Mouse (Mus musculus): ENCODE measurements around the gene Atp1b2. TPM values are rescaled to one million over a fixed set of nuclear protein-coding genes. Genes with fewer than 3 reads are reported as not detected.
"Not testable (repeated sequence)": the region's sequence is repeated elsewhere in the genome, so short reads cannot be mapped to it uniquely, and the experiment has no call there.

Atp1b2 gene
- total and polyA plus RNA-seq, 3 experiments, result 13.4 to 136 TPM; not detected in 1

DNA sequence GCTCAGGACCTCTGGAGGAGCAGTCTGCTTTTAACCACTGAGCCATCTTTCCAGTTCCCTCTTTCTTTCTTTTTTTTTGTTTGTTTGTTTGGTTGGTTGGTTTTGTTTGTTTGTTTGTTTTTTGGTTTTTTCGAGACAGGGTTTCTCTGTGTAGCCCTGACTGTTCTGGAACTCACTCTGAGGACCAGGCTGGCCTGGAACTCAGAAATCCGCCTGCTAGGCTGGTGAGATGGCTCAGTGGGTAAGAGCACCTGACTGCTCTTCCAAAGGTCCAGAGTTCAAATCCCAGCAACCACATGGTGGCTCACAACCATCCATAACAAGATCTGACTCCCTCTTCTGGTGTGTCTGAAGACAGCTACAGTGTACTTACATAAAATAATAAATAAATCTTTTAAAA, 18.6 kb upstream of the Atp1b2 start:
- not testable (repeated sequence) for H3K27me3 ChIP-seq (ENCODE audit: control insufficient read depth in 1 of 2, insufficient read depth in 2 of 2, low read length in 2 of 2); H3K4me3 ChIP-seq (ENCODE audit: control insufficient read depth in 1 of 2, insufficient read depth in 1 of 2, low read depth in 2 of 2, low read length in 2 of 2); H3K36me3 ChIP-seq (ENCODE audit: control insufficient read depth in 1 of 2, insufficient read depth in 2 of 2, low read length in 2 of 2); H3K9ac ChIP-seq (ENCODE audit: control insufficient read depth, low read depth, low read length, poor library complexity, severe bottlenecking); DNase-seq (ENCODE audit: low read depth, low spot score); H3K9me3 ChIP-seq (replicated peaks; ENCODE audit: insufficient read depth, low read length); H3K79me2 ChIP-seq (ENCODE audit: control insufficient read depth, insufficient read depth, low read length, poor library complexity); H3K27ac ChIP-seq (ENCODE audit: control insufficient read depth, low read depth, low read length)
- peaks cover 6 to 12% of the 10 kb centered on the region in 2 experiments for H3K4me1 ChIP-seq (ENCODE audit: control insufficient read depth in 1 of 2, insufficient read depth in 2 of 2, low read length in 2 of 2)
- 0 out of 2 replicates have a peak, but pooled peaks have one; percentile 20 for TF ChIP-seq ZNF384 (IDR thresholded peaks at IDR 0.05; ENCODE audit: low read depth, low read length)

DNA sequence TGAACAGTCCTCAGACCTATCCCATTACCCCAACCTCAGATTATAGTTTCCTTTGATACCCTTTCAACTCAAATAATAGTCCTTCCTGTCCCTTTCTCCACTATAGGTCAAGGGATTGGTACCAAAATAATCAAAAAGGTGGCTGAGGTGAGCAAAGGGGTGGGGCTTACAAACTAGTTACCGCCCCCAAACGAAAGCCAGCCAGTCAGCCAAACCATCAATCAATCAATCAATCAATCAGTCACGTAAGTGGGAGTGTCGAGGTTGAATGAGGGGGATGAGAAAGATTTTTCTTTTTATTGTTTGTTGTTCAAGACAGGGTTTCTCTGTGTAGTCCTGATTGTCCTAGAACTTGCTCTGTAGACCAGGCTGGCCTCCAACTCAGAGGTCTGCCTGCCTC, 17.3 kb upstream of the Atp1b2 start:
- H3K4me3 ChIP-seq (ENCODE audit: control insufficient read depth in 1 of 2, insufficient read depth in 1 of 2, low read depth in 2 of 2, low read length in 2 of 2), result no peak overlapping the region
- TF ChIP-seq ZKSCAN1 (IDR thresholded peaks at IDR 0.05; ENCODE audit: low read depth, low read length) (no peak), ZNF384 (IDR thresholded peaks at IDR 0.05; ENCODE audit: low read depth, low read length) (no peak)
- no peak for DNase-seq (ENCODE audit: low read depth, low spot score)

DNA sequence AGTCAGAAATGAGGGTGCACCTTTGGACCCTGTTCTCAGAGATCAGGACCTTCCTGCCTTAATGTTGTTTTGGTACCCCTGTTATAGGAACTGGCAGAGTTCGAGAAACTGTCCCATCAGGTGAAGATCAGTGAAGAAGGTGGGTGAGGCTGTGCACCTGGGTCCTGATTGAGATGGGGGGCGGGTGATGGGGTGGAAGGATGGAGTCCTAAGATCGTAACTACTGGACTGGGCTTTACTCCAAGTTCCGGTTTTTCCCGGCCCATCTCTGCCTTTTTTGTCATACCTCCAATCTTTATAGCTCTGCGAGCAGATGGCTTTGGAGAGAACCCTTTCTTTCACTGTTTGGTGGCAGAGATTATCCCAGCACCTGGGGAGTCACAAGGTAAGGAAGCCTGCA, 16.7 kb upstream of the Atp1b2 start:
- no peak for DNase-seq (ENCODE audit: low read depth, low spot score)
- Histone ChIP-seq H3K27me3 (ENCODE audit: control insufficient read depth in 1 of 2, insufficient read depth in 2 of 2, low read length in 2 of 2) (no peaks in the 10 kb centered on the region), H3K36me3 (ENCODE audit: control insufficient read depth in 1 of 2, insufficient read depth in 2 of 2, low read length in 2 of 2) (peaks cover 0 to 10% of the 10 kb centered on the region in 2 experiments; a peak in 2 of 4 replicates), H3K27ac (ENCODE audit: control insufficient read depth, low read depth, low read length) (no peak overlapping the region), H3K4me3 (ENCODE audit: control insufficient read depth in 1 of 2, insufficient read depth in 1 of 2, low read depth in 2 of 2, low read length in 2 of 2) (no peak overlapping the region), H3K9ac (ENCODE audit: control insufficient read depth, low read depth, low read length, poor library complexity, severe bottlenecking) (no peak overlapping the region), H3K9me3 (replicated peaks; ENCODE audit: insufficient read depth, low read length) (no peaks in the 10 kb centered on the region), H3K4me1 (ENCODE audit: control insufficient read depth in 1 of 2, insufficient read depth in 2 of 2, low read length in 2 of 2) (peaks cover 6 to 12% of the 10 kb centered on the region in 2 experiments), H3K79me2 (ENCODE audit: control insufficient read depth, insufficient read depth, low read length, poor library complexity) (no peaks in the 10 kb centered on the region)
- TF ChIP-seq SMC3 (IDR thresholded peaks at IDR 0.05; ENCODE audit: low read depth, low read length) (no peak), ELF1 (IDR thresholded peaks at IDR 0.05; ENCODE audit: low read depth, low read length) (no peak), POLR2A (IDR thresholded peaks at IDR 0.05; ENCODE audit: control insufficient read depth in 1 of 2, insufficient read depth in 1 of 2, low read depth in 1 of 2, low read length in 2 of 2, poor library complexity in 1 of 2) (no peak), TBP (IDR thresholded peaks at IDR 0.05; ENCODE audit: low read depth, low read length) (no peak)

More for the DNA sequence above, 17.3 kb upstream of the Atp1b2 start:
- H3K9ac ChIP-seq (ENCODE audit: control insufficient read depth, low read depth, low read length, poor library complexity, severe bottlenecking), result no peak overlapping the region
- H3K9me3 ChIP-seq (replicated peaks; ENCODE audit: insufficient read depth, low read length), result no peaks in the 10 kb centered on the region
- no peak overlapping the region for H3K27ac ChIP-seq (ENCODE audit: control insufficient read depth, low read depth, low read length)
- H3K27me3 ChIP-seq (ENCODE audit: control insufficient read depth in 1 of 2, insufficient read depth in 2 of 2, low read length in 2 of 2), result no peaks in the 10 kb centered on the region
- peaks cover 6 to 12% of the 10 kb centered on the region in 2 experiments for H3K4me1 ChIP-seq (ENCODE audit: control insufficient read depth in 1 of 2, insufficient read depth in 2 of 2, low read length in 2 of 2)
- H3K79me2 ChIP-seq (ENCODE audit: control insufficient read depth, insufficient read depth, low read length, poor library complexity), result no peaks in the 10 kb centered on the region
- H3K36me3 ChIP-seq (ENCODE audit: control insufficient read depth in 1 of 2, insufficient read depth in 2 of 2, low read length in 2 of 2), result peaks cover 0 to 10% of the 10 kb centered on the region in 2 experiments; a peak in 2 of 4 replicates

DNA sequence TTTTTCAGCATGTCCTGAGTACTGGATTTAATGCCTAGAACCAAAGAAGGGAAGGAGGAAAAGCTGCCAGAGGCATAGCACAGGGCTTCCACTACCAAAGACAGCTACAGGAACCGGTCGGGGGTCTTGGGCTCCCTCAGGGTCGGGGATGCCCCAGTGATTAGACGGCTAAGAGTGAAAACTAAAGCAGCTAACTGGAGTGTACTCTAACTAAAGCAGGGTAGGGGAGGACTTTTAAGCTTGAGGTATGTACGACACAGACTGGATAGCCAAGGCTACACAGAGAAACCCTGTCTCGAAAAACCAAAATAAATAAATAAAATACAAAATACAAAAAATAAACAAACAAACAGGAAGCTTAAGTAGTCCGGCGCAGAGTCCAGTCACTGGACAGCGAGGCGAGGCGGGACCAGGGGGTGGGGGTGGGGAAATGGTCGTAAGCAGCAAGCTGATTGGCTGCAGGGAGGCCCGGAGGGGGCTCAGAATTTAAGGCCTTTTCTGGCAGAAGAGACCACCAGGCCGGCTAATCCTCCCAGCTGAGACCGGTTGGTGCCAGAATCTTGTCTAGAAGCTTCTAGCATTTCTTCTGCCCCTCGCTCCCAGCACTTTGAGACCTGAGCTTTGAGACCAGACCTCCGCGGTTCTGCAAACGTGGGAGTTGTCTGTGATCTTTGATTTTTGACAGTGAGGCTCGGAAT, 16.0 kb upstream of the Atp1b2 start, which contains the start of gene Sat2:
Gene Sat2, plus strand, starts transcription at position 454 of the 698 bp plus-strand sequence.
- H3K27ac ChIP-seq (ENCODE audit: control insufficient read depth, low read depth, low read length), result peak within 1 kb of the TSS; percentile 26

More for the DNA sequence above, 16.0 kb upstream of the Atp1b2 start, which contains the start of gene Sat2:
- DNase-seq (ENCODE audit: low read depth, low spot score), result no peak
- no peaks in the 10 kb centered on the region for H3K27me3 ChIP-seq (ENCODE audit: control insufficient read depth in 1 of 2, insufficient read depth in 2 of 2, low read length in 2 of 2)
- H3K4me1 ChIP-seq (ENCODE audit: control insufficient read depth in 1 of 2, insufficient read depth in 2 of 2, low read length in 2 of 2), result peaks cover 6 to 12% of the 10 kb centered on the region in 2 experiments
- no peaks in the 10 kb centered on the region for H3K79me2 ChIP-seq (ENCODE audit: control insufficient read depth, insufficient read depth, low read length, poor library complexity)
- 0 out of 2 replicates have a peak within 1 kb of the TSS, but pooled peaks have one; percentile 20 for H3K9ac ChIP-seq (ENCODE audit: control insufficient read depth, low read depth, low read length, poor library complexity, severe bottlenecking)
- no peak within 1 kb of the TSS for H3K4me3 ChIP-seq (ENCODE audit: control insufficient read depth in 1 of 2, insufficient read depth in 1 of 2, low read depth in 2 of 2, low read length in 2 of 2)
- H3K36me3 ChIP-seq (ENCODE audit: control insufficient read depth in 1 of 2, insufficient read depth in 2 of 2, low read length in 2 of 2), result peaks cover 0 to 10% of the 10 kb centered on the region in 2 experiments; a peak in 2 of 4 replicates
- no peaks in the 10 kb centered on the region for H3K9me3 ChIP-seq (replicated peaks; ENCODE audit: insufficient read depth, low read length)
- TF ChIP-seq ZNF384 (IDR thresholded peaks at IDR 0.05; ENCODE audit: low read depth, low read length) (no peak), POLR2AphosphoS2 (IDR thresholded peaks at IDR 0.05; ENCODE audit: low read length) (no peak), ZKSCAN1 (IDR thresholded peaks at IDR 0.05; ENCODE audit: low read depth, low read length) (no peak), MAZ (IDR thresholded peaks at IDR 0.05; ENCODE audit: low read depth, low read length) (no peak), UBTF (IDR thresholded peaks at IDR 0.05; ENCODE audit: borderline replicate concordance, insufficient read depth, low read depth, low read length) (no peak), TAL1 (IDR thresholded peaks at IDR 0.05; ENCODE audit: low read length) (no peak)
